Mouse (Mus musculus): ENCODE results near the gene Gp1bb. TPM values are rescaled to one million over a fixed set of nuclear protein-coding genes. Genes with fewer than 3 reads are reported as not detected.

Gene Gp1bb
- polyA plus RNA-seq, 1 experiment, result 102 TPM

- no peak for DNase-seq (ENCODE audit: low read depth, low spot score)
- under 1% methylated on average over 78 of the region's 93 CpGs for whole genome bisulfite sequencing
Observed at GRCm38 (mm10) chr16:18629390-18630231, 7.4 kb upstream of the Gp1bb start, which contains the start of gene Sept5. TSS of gene Sept5 (minus strand) at chr16:18629954.

GRCm38 (mm10) chr16:18628948-18629340 lies 6.7 kb upstream of the Gp1bb start:
- WGBS, result 14% methylated on average over 2 of the region's 2 CpGs
- no peak for DNase-seq (ENCODE audit: low read depth, low spot score)

- DNase-seq (ENCODE audit: low read depth, low spot score), result no peak
- 24% methylated on average over 7 of the region's 7 CpGs for WGBS
Observed at GRCm38 (mm10) chr16:18628206-18628947, 6.2 kb upstream of the Gp1bb start.

- 37% methylated on average over 3 of the region's 3 CpGs for WGBS
- DNase-seq (ENCODE audit: low read depth, low spot score), result no peak
Observed at GRCm38 (mm10) chr16:18627163-18627562, 5.0 kb upstream of the Gp1bb start.

GRCm38 (mm10) chr16:18626376-18626878 lies 4.2 kb upstream of the Gp1bb start, which contains the start of gene Gm49601:
TSS of gene Gm49601 (minus strand) at chr16:18626427.
- under 1% methylated on average over 64 of the region's 65 CpGs for WGBS
- no peak for DNase-seq (ENCODE audit: low read depth, low spot score)

GRCm38 (mm10) chr16:18625791-18626311 lies 3.6 kb upstream of the Gp1bb start:
- 48% methylated on average over 26 of the region's 26 CpGs for WGBS
- no peak for DNase-seq (ENCODE audit: low read depth, low spot score)

- WGBS, result 84% methylated on average over 14 of the region's 14 CpGs
- no peak for DNase-seq (ENCODE audit: low read depth, low spot score)
Observed at GRCm38 (mm10) chr16:18625097-18625496, 2.9 kb upstream of the Gp1bb start.

GRCm38 (mm10) chr16:18624641-18625040 lies 2.4 kb upstream of the Gp1bb start:
- 84% methylated on average over 15 of the region's 15 CpGs for WGBS
- no peak for DNase-seq (ENCODE audit: low read depth, low spot score)

GRCm38 (mm10) chr16:18623751-18624540 lies 1.7 kb upstream of the Gp1bb start:
- WGBS, result 85% methylated on average over 15 of the region's 15 CpGs

GRCm38 (mm10) chr16:18622916-18623750 lies 930 bp upstream of the Gp1bb start:
- WGBS, result 82% methylated on average over 29 of the region's 29 CpGs
- DNase-seq (ENCODE audit: low read depth, low spot score), result no peak

More at GRCm38 (mm10) chr16:18623751-18624540, 1.7 kb upstream of the Gp1bb start:
- no peak for DNase-seq (ENCODE audit: low read depth, low spot score)

GRCm38 (mm10) chr16:18621362-18622001 lies 721 bp downstream of the Gp1bb start:
- 47% methylated on average over 38 of the region's 38 CpGs for WGBS
- no peak for DNase-seq (ENCODE audit: low read depth, low spot score)

- 9% methylated on average over 74 of the region's 74 CpGs for WGBS
- no peak for DNase-seq (ENCODE audit: low read depth, low spot score)
Observed at GRCm38 (mm10) chr16:18620601-18621361, 1.4 kb downstream of the Gp1bb start.

- 78% methylated on average over 6 of the region's 6 CpGs for WGBS
- DNase-seq (ENCODE audit: low read depth, low spot score), result no peak
Observed at GRCm38 (mm10) chr16:18620201-18620600, 2.0 kb downstream of the Gp1bb start.

GRCm38 (mm10) chr16:18619110-18619509 lies 3.1 kb downstream of the Gp1bb start:
- WGBS, result 92% methylated on average over 4 of the region's 4 CpGs
- DNase-seq (ENCODE audit: low read depth, low spot score), result no peak

- WGBS, result 83% methylated on average over 2 of the region's 2 CpGs
- DNase-seq (ENCODE audit: low read depth, low spot score), result no peak
Observed at GRCm38 (mm10) chr16:18618297-18618696, 3.9 kb downstream of the Gp1bb start.

- DNase-seq (ENCODE audit: low read depth, low spot score), result peak; percentile 75
- WGBS, result 2% methylated on average over 27 of the region's 27 CpGs
Observed at GRCm38 (mm10) chr16:18617370-18618065, 4.7 kb downstream of the Gp1bb start.

- no peak for DNase-seq (ENCODE audit: low read depth, low spot score)
- 72% methylated on average over 3 of the region's 3 CpGs for WGBS
Observed at GRCm38 (mm10) chr16:18613301-18613700, 8.9 kb downstream of the Gp1bb start.

All from large intestine, adult 2 months (tissue).